Mouse (Mus musculus): ENCODE data around the gene Golt1a. TPM values are rescaled to one million over a fixed set of nuclear protein-coding genes. Genes with fewer than 3 reads are reported as not detected.

Golt1a gene
- polyA plus RNA-seq, 1 experiment: not detected

DNA sequence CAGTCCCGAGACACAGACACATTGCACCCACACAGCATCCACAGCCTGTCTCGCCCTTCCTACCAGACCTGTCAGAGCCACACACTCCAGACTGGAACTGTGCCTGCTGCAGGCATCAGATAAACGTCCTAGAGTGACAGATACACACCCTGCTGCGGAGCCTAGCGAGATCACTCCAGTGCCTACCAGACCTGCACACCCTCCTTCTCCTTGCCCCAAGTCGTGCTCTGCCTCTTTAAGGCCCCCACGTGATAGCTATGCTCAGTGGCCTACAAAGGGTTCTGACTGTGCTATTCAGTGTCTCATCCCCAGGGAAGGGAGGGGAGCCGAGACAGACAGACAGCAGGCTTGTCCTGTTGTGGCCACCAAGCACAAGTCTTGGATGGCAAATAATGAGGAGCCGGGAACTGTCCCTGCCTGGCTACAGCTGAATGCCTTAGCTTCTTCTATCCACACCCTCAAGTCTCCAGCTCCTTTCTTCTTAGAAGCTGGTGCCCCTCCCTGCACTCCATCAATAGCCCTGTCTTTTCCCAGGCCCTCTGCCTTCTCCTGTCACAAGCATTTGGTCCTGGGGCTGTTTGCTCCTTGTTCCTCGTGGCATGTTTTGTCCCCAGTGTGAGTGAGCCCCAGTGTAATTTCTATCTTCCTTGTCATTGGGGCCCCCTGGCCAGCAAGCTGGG is 41.6 kb upstream of the Golt1a start:
- Histone ChIP-seq H3K27ac (ENCODE audit: insufficient read depth, low read length) (no peak overlapping the region), H3K4me3 (ENCODE audit: extremely low read depth, insufficient read depth, insufficient read length) (no peak overlapping the region), H3K36me3 (ENCODE audit: control insufficient read depth, insufficient read depth, low read length) (no peaks in the 10 kb centered on the region), H3K4me1 (ENCODE audit: control insufficient read depth, insufficient read depth, insufficient read length) (peaks cover 5% of the 10 kb centered on the region; the same call in 1 of the 2 replicates), H3K27me3 (ENCODE audit: control insufficient read depth, insufficient read depth, low read length) (no peaks in the 10 kb centered on the region)
- no peak for DNase-seq (ENCODE audit: low read depth in 1 of 2, low spot score in 2 of 2)
- no peak for TF ChIP-seq POLR2A (IDR thresholded peaks at IDR 0.05; ENCODE audit: low read depth, low read length)
- no peak for TF ChIP-seq CTCF (IDR thresholded peaks at IDR 0.05; ENCODE audit: extremely low read depth, insufficient read depth, insufficient read length, insufficient replicate concordance)
- WGBS: 68% methylated on average over 10 of the region's 10 CpGs

DNA sequence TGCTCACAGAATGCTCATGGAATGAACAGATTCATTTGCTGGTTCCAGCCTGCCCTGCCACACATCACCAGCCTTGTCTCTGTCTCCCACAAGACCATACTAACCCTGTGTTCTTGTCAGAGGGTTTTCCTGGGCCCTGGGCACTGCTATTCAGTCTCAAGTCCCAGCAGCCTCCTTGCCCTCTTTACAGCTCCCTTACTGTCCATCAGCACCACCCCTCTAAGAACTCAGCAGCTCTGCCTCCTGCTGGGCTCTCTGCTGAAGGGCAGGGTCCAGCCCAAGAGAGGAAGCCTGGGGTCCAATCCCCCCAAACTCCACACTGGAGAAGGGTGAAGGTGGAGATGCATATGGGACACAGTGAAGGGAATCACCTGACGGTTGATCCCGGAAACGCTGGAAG is 41.1 kb upstream of the Golt1a start:
- H3K4me1 ChIP-seq (ENCODE audit: control insufficient read depth, insufficient read depth, insufficient read length): peaks cover 5% of the 10 kb centered on the region; the same call in 1 of the 2 replicates
- H3K36me3 ChIP-seq (ENCODE audit: control insufficient read depth, insufficient read depth, low read length): no peaks in the 10 kb centered on the region
- DNase-seq (ENCODE audit: low read depth in 1 of 2, low spot score in 2 of 2): no peak
- no peak overlapping the region for H3K4me3 ChIP-seq (ENCODE audit: extremely low read depth, insufficient read depth, insufficient read length)
- H3K27me3 ChIP-seq (ENCODE audit: control insufficient read depth, insufficient read depth, low read length): no peaks in the 10 kb centered on the region
- H3K27ac ChIP-seq (ENCODE audit: insufficient read depth, low read length): no peak overlapping the region
- TF ChIP-seq CTCF (IDR thresholded peaks at IDR 0.05; ENCODE audit: extremely low read depth, insufficient read depth, insufficient read length, insufficient replicate concordance) (no peak), POLR2A (IDR thresholded peaks at IDR 0.05; ENCODE audit: low read depth, low read length) (no peak)
- WGBS: 83% methylated on average over 3 of the region's 3 CpGs

DNA sequence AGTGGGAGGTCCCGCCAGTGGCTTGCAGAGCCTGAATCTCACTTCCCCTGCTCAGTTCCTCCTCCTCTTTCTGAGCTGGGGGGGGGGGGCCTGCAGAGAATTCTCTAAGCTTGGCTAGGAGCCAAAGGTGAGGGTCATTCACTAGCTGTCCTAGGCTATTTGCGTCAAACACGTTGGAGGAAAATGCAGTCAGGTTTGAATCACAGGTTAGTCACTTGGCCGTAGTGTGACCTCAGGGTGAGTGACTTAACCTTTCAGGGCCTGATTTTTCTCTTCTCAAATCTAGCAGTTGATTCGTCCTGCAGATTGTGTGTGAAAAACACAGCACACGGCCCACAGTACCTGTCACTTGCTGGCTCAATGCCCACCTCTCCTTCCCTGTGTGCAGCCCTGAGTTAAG is 39.3 kb upstream of the Golt1a start:
- TF ChIP-seq POLR2A (IDR thresholded peaks at IDR 0.05; ENCODE audit: low read depth, low read length) (no peak), CTCF (IDR thresholded peaks at IDR 0.05; ENCODE audit: extremely low read depth, insufficient read depth, insufficient read length, insufficient replicate concordance) (no peak)
- H3K27me3 ChIP-seq (ENCODE audit: control insufficient read depth, insufficient read depth, low read length): no peaks in the 10 kb centered on the region
- H3K27ac ChIP-seq (ENCODE audit: insufficient read depth, low read length): no peak overlapping the region
- 59% methylated on average over 6 of the region's 6 CpGs for WGBS
- no peak overlapping the region for H3K4me3 ChIP-seq (ENCODE audit: extremely low read depth, insufficient read depth, insufficient read length)
- DNase-seq (ENCODE audit: low read depth in 1 of 2, low spot score in 2 of 2): no peak
- H3K4me1 ChIP-seq (ENCODE audit: control insufficient read depth, insufficient read depth, insufficient read length): peaks cover 5% of the 10 kb centered on the region; the same call in 1 of the 2 replicates
- no peaks in the 10 kb centered on the region for H3K36me3 ChIP-seq (ENCODE audit: control insufficient read depth, insufficient read depth, low read length)

DNA sequence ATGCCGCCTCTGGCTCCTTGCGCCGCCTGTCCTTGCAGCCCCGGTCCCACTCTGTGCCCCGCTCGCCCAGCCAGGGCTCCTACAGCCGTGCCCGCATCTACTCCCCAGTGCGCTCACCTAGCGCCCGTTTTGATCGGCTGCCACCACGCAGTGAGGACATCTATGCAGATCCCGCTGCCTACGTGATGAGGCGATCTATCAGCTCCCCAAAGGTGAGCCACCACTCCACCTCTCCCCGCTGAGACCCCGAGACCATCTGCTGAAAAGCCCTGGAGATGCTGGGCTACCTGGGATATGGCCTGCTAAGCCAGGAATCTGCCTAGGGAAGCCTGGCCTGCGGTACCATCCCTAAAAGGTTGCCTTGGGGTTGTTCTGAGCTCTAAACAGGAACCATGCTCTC is 35.4 kb upstream of the Golt1a start:
- TF ChIP-seq POLR2A (IDR thresholded peaks at IDR 0.05; ENCODE audit: low read depth, low read length) (no peak), CTCF (IDR thresholded peaks at IDR 0.05; ENCODE audit: extremely low read depth, insufficient read depth, insufficient read length, insufficient replicate concordance) (no peak)
- H3K4me3 ChIP-seq (ENCODE audit: extremely low read depth, insufficient read depth, insufficient read length): no peak overlapping the region
- H3K4me1 ChIP-seq (ENCODE audit: control insufficient read depth, insufficient read depth, insufficient read length): peaks cover 5% of the 10 kb centered on the region; the same call in 1 of the 2 replicates
- DNase-seq (ENCODE audit: low read depth in 1 of 2, low spot score in 2 of 2): no peak
- no peaks in the 10 kb centered on the region for H3K27me3 ChIP-seq (ENCODE audit: control insufficient read depth, insufficient read depth, low read length)
- 93% methylated on average over 19 of the region's 19 CpGs for WGBS
- H3K27ac ChIP-seq (ENCODE audit: insufficient read depth, low read length): no peak overlapping the region
- H3K36me3 ChIP-seq (ENCODE audit: control insufficient read depth, insufficient read depth, low read length): no peaks in the 10 kb centered on the region

DNA sequence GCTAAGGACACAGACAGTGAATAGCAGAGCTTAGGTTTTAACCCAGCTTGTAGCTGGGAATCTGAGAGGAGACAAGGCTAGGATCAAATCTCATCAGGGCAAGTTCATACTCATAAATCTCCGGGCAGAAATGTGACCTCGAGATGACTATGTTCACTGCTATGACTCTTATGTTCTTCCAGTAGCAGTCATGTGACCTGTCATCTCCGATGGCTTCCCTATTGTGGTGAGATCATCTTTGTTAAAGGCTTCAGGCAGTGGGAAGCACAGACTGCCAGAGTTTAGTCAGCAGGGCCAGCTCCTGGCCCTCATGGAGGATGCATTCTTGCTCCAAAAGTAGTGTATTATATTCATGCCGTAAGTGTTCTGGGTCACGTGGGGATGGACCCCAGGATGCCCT is 32.6 kb upstream of the Golt1a start:
- WGBS: 60% methylated on average over 5 of the region's 5 CpGs
- no peaks in the 10 kb centered on the region for H3K36me3 ChIP-seq (ENCODE audit: control insufficient read depth, insufficient read depth, low read length)
- H3K27ac ChIP-seq (ENCODE audit: insufficient read depth, low read length): no peak overlapping the region
- H3K27me3 ChIP-seq (ENCODE audit: control insufficient read depth, insufficient read depth, low read length): no peaks in the 10 kb centered on the region
- TF ChIP-seq CTCF (IDR thresholded peaks at IDR 0.05; ENCODE audit: extremely low read depth, insufficient read depth, insufficient read length, insufficient replicate concordance): no peak
- no peak for TF ChIP-seq POLR2A (IDR thresholded peaks at IDR 0.05; ENCODE audit: low read depth, low read length)
- no peak for DNase-seq (ENCODE audit: low read depth in 1 of 2, low spot score in 2 of 2)
- no peaks in the 10 kb centered on the region for H3K4me1 ChIP-seq (ENCODE audit: control insufficient read depth, insufficient read depth, insufficient read length)
- H3K4me3 ChIP-seq (ENCODE audit: extremely low read depth, insufficient read depth, insufficient read length): no peak overlapping the region

DNA sequence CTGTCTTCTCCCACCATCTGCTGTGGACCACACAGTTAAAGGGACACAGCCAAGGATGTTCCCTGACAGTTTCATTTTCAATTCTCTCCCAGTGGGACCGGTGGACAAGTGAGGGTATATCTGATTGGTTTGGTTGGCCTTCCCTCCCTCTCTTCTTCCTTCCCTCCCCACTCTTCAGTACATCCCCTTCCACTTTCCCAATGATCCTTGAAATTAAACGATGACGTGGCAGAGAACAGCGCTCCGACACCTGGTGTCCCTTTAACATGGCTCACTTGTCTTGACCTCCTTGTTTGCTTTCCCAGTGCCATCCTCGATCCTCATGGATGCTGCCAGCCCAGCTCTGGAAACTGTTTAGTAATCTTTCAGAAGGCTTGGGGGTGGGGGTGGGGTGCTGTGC is 31.1 kb upstream of the Golt1a start:
- 89% methylated on average over 6 of the region's 6 CpGs for whole genome bisulfite sequencing
- Histone ChIP-seq H3K27me3 (ENCODE audit: control insufficient read depth, insufficient read depth, low read length) (no peaks in the 10 kb centered on the region), H3K36me3 (ENCODE audit: control insufficient read depth, insufficient read depth, low read length) (no peaks in the 10 kb centered on the region), H3K4me1 (ENCODE audit: control insufficient read depth, insufficient read depth, insufficient read length) (no peaks in the 10 kb centered on the region), H3K27ac (ENCODE audit: insufficient read depth, low read length) (no peak overlapping the region), H3K4me3 (ENCODE audit: extremely low read depth, insufficient read depth, insufficient read length) (no peak overlapping the region)
- no peak for DNase-seq (ENCODE audit: low read depth in 1 of 2, low spot score in 2 of 2)
- TF ChIP-seq POLR2A (IDR thresholded peaks at IDR 0.05; ENCODE audit: low read depth, low read length) (no peak), CTCF (IDR thresholded peaks at IDR 0.05; ENCODE audit: extremely low read depth, insufficient read depth, insufficient read length, insufficient replicate concordance) (no peak)

DNA sequence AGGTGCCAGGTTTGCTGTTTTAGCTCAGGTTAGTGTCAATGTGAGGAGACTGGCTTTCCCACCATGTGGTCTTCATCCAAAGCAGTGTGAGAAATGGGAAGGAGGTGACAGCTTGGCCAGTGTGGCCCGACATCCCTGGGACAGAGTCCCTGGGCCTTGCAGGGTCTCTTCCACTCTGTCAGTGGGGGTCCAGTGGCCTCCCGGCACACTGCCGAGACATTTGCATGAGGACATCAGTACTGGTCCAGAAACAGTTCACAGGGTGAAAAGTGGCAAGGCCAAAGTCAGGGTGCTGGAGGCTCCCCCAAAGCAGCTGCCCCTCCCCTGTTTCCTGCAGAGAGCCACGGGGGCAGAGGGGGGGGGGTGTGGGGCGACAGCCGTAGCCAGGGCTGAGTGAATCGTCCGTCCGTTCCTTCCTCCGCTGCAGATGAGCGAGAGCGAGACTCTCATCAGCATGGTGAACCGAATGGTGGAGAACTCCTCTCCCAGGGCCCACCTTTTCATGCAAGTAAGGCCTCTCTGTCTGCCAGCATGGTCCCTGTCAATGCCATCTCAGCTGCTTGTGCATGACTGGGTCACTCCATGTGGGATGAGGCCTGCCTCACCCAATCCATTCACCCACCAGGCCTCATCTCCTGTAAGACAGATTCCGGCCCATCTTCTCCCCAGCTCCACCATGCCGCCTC is 30.5 kb upstream of the Golt1a start:
- Histone ChIP-seq H3K27ac (ENCODE audit: insufficient read depth, low read length) (no peak overlapping the region), H3K27me3 (ENCODE audit: control insufficient read depth, insufficient read depth, low read length) (no peaks in the 10 kb centered on the region)
- WGBS: 71% methylated on average over 15 of the region's 15 CpGs

More for the DNA sequence above, 30.5 kb upstream of the Golt1a start:
- DNase-seq (ENCODE audit: low read depth in 1 of 2, low spot score in 2 of 2): no peak
- no peaks in the 10 kb centered on the region for H3K4me1 ChIP-seq (ENCODE audit: control insufficient read depth, insufficient read depth, insufficient read length)
- TF ChIP-seq CTCF (IDR thresholded peaks at IDR 0.05; ENCODE audit: extremely low read depth, insufficient read depth, insufficient read length, insufficient replicate concordance): no peak
- TF ChIP-seq POLR2A (IDR thresholded peaks at IDR 0.05; ENCODE audit: low read depth, low read length): no peak
- H3K4me3 ChIP-seq (ENCODE audit: extremely low read depth, insufficient read depth, insufficient read length): no peak overlapping the region
- H3K36me3 ChIP-seq (ENCODE audit: control insufficient read depth, insufficient read depth, low read length): no peaks in the 10 kb centered on the region
